Mouse (Mus musculus): Measurements from ENCODE around the gene Kpna7. TPM values are rescaled to one million over a fixed set of nuclear protein-coding genes. Genes with fewer than 3 reads are reported as not detected.

Kpna7 gene
- polyA plus RNA-seq, 3 experiments from 2014 or later, result not detected

DNA sequence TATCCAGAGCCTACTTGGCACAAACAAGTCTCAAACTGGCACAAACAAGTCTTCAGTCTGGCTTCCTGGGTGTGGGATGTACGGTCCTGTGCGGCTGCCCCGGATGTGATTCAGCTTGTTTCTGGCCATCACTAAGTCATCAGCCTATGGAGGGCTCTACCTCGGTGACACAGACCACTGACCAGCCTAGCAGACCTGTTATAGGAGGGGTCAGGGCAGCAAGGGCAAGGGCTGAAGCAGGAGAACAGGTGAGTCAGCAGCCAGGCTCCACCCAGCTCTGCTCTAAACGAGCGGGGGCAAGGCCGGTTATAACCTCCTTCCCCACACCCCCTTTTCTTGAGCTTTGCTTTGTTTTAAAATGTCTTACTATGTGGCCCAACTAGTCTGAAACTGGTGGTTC is 129.4 kb downstream of the Kpna7 start:
- ATAC-seq, result no peak

DNA sequence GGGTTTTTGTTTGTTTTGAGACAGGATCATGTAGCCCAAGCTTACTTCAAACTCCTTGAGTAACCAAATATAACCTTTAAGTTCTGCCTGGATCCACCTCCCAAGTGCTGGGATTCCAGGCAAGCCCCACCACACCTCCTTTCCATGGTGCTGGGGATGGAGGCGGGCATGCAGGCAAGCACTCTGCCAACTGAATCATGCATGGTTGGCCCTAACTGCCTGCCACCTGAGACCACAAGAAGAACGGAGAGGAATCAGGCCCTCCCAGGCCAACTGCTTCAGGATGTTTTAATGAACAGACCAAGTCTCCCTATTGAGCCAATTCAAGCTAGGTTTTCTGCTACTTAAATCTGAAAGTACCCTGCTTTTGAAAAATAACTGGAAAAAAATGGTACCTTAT is 131.2 kb downstream of the Kpna7 start:
- ATAC-seq, result no peak

DNA sequence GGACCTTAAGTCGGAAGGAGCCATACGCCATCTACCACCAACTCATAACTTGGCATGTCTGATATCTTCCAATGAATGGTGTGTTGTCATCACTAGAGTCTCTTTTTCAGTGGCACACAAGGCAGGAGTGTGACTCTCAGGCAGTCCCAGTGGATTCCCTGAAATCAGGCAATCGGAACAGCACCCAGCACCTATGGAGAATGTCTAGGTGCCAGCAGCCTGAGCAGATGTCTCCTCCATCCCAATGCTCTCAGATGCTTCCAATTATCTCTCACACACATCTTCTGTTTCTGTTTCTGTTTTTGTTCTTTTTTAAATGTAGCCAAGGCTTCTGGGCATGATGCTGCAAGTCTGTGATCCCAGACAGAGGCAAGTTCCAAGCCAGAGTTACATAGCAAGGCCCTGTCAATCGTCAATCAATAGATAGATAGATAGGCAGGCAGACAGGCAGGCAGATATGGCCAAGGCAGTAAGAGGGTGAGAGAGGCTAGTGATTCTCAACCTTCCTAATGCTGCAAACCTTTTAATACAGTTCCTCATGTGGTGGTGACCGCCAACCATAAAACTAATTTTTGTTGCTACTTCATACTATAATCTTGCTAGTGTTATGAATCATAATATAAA is 133.3 kb downstream of the Kpna7 start:
- ATAC-seq, result no peak

DNA sequence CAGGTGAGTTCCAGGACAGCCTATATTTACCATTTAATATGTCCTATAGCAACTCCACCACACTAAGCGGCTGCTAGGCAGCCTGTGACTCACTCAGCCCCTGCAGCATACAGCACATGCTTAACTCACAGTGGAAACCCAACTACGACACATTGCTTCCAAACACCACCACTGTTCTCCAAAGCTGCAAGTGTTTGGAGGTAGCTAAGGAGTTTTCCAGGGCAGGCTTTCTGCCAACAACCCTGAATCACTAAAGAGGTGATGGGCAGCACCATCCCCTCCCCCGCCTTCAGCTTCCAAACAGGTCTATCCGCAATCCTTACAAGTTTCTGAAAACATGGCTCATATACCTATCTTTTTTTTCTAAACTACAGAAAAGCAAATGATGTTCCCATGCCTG is 134.0 kb downstream of the Kpna7 start:
- ATAC-seq, result no peak

DNA sequence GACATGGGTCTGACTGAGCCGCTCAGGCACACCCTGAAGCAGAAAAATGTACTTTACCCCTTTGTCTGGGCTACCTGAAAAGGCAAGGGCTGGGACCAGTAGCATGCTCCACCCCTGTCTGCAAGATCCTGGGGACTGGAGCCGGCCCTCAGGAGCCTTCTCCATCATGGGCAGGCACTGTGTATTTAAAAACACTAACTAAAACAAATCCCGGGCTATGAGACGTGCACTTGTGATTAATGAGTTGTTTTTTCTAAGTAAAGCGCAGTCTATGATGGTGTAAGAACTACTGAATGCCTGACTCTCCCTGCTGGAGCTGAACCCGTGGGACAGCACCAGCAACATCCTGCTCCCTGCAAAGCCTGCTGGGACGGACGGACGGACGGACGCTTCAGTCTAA is 135.4 kb downstream of the Kpna7 start:
- no peak for ATAC-seq

DNA sequence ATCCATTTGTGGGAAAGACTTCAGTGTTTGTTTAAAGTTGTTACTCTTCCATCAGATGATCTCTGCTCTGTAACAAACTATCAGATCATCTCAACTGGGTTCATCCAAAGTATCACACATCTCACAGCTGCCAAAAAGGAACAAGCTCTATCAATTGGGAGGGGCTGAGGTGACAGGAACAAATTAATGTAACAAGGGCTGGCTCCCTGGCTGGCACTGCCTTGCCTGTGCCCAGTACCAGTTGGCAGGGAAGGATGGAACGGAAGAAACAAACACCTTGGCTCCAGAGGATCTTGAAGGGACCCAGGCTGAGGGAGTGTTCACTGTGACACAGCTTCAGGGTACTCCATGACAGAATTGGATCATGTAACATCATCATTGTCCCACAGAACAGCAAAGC is 135.8 kb downstream of the Kpna7 start:
- no peak for ATAC-seq

DNA sequence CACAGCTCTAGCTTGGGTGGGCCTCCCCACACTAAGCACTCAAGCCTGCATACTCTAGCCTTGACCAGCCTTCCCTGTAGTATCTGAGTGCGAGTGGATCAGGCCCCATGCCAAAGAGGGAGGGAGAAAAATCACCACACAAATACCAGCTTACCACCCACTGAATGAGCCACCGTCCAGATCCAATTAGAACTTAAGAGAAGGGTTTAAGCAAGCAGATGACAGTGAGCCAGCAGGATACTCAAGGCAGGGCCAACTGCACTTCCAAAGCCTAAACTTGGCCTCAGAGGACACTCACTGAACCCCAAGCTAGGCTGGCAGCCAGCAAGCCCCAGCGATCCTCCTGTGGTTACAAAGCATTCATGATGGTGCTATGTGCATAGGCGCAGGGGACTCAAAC is 137.8 kb downstream of the Kpna7 start:
- ATAC-seq, result no peak

DNA sequence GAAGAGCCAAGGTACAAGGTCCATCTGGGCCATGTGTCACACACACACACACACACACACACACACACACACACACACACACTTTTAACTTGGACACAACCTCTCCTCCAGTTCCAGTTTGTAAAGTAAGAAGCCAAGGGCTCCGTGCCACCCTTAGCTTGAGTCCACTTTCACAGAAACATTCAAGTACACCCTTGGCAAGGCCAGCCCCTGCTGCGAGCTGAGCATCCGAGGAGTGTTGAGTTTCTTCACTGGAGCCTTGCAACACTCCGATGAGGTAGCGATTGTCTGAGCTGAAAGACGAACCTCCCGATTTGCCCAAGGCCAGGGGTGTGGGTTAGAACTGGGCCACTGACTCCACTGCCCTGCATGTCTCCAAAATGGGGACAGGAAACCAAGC is 138.9 kb downstream of the Kpna7 start:
- no peak for ATAC-seq

DNA sequence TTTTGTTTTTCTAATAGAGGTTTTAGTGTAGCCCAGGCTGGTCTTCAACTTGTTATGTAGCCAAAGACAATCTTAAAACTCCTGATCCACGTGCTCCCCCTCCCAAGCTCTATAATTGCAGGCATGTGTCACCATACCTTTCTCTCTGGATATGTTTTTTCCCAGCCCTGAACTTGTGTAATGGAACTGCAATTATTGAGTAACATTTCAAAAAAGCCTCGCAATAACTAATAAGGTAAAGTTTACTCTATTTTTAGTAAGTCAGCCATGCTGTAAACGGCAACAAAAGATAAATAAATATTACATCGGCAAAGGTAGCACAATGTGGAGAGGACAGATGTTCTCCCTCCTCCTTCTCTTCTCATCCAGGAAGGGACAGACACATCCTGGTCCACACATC is 139.5 kb downstream of the Kpna7 start:
- ATAC-seq, result no peak

DNA sequence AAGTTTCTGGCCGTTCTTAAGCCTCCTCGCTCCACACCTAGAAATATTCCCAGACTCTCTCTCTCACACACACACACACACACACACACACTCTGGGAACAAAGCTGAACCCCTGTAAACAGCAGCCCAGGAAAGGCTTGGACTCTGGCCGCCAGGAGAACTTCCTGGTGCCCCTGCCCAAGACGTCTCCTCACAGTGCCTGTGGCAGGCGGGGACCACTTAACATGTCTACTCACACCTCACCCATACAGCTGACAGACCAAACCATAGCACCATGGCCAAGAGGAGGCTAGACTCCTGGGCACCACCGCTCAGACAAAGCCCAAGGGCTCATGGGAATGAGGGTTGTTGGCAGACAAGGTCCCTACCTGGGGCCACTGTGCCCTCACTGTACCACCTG is 140.5 kb downstream of the Kpna7 start:
- ATAC-seq, result no peak

DNA sequence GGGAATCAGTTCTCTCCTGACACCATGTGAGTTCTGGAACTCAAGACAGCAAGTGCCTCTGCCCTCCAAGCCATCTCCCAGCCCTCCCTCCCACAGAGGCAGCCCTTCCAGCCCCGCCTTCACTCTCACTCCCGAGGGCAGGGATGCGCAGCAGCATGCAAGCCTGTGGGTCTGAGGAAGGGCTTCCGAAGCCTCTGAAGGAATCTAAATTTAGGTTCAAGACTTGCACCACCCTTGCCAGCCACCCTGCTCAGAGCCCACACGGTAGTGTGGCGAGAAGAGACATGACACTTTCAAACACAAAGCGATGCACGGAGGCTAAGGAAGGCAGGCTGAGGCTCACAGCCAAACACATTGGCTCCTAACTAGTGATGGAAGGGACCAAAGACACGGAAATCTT is 141.4 kb downstream of the Kpna7 start:
- ATAC-seq, result no peak

DNA sequence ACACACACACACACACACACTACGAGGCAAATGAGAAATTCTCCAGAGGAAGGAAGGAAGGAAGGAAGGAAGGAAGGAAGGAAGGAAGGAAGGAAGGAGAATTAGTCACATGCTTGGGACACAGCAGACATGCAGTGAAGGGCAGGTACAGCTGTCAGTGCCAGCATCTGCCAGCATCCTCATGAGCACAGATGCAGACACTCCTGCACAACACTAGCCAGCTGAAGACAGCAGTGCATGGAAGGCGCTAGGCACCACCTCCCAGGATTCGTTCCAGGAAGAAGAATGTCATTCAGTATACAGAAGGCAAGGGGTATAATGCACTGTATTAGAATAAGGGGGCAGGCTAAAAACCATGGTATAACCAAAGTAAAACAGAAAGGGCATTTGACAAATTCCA is 142.9 kb downstream of the Kpna7 start:
- ATAC-seq, result no peak

DNA sequence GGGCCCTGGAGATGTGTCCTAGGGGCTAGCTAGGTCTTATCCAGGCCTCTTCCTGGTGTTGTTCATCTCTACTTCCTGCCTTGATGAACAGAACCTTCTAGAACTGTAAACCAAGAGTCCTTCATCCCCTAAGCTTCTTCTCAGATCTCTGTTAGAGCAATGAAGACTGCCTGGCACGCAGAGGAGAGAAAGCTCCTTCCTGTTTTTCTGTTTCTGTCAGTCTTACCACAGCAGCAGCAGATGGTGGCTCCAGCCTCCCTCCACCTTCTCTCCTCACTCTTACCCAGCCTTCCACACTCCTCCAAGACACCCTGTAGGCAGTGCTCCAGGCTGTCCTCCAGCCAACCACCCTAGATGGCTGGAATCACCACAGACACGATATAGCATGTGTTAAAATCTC is 146.5 kb downstream of the Kpna7 start:
- ATAC-seq, result peak; percentile 67

Other genes starting within 250 kb of the Kpna7 start
- gene Smurf1, start 118.2 kb downstream of the Kpna7 start, polyA plus RNA-seq (2017; shearing (Covaris generic)), result 1 to 10 TPM; 2.7 to 6.8 (median 5.4) TPM
- gene Gm4871, start 51.3 kb downstream of the Kpna7 start, polyA plus RNA-seq (2017; shearing (Covaris generic)), result not detected
- gene 1700018F24Rik, start 41.0 kb downstream of the Kpna7 start, polyA plus RNA-seq (2017; shearing (Covaris generic)), result not detected
- 10 to 100 TPM; 86.2 to 96.6 (median 91.8) TPM for gene Arpc1a, start 200 bp downstream of the Kpna7 start, polyA plus RNA-seq (2017; shearing (Covaris generic))
- 1,000 to 10,000 TPM in 1 of 3 experiments, 100 to 1,000 TPM in 2; 806 to 1,201 (median 880) TPM for gene Arpc1b, start 30.2 kb upstream of the Kpna7 start, polyA plus RNA-seq (2017; shearing (Covaris generic))
- gene Pdap1, start 56.2 kb upstream of the Kpna7 start, polyA plus RNA-seq (2017; shearing (Covaris generic)), result 10 to 100 TPM; 34.4 to 55.2 (median 47.9) TPM
- 100 to 1,000 TPM; 114 to 119 (median 115) TPM for gene Bud31, start 56.3 kb upstream of the Kpna7 start, polyA plus RNA-seq (2017; shearing (Covaris generic))
- gene Ptcd1, start 83.1 kb upstream of the Kpna7 start, polyA plus RNA-seq (2017; shearing (Covaris generic)), result 10 to 100 TPM; 10.5 to 15.2 (median 13.2) TPM
- 10 to 100 TPM; 11.7 to 18.4 (median 15.5) TPM for gene Cpsf4, start 83.2 kb upstream of the Kpna7 start, polyA plus RNA-seq (2017; shearing (Covaris generic))
- 100 to 1,000 TPM; 377 to 453 (median 389) TPM for gene Atp5j2, start 108.0 kb upstream of the Kpna7 start, polyA plus RNA-seq (2017; shearing (Covaris generic))
- 10 to 100 TPM; 13.9 to 23.1 (median 20.1) TPM for gene Zkscan14, start 117.8 kb upstream of the Kpna7 start, polyA plus RNA-seq (2017; shearing (Covaris generic))
- gene Zkscan5, start 120.5 kb upstream of the Kpna7 start, polyA plus RNA-seq (2017; shearing (Covaris generic)), result 1 to 10 TPM; 4.1 to 7.6 (median 6.7) TPM
- 10 to 100 TPM; 59.4 to 73.3 (median 59.6) TPM for gene Zfp655, start 147.7 kb upstream of the Kpna7 start, polyA plus RNA-seq (2017; shearing (Covaris generic))
- under 1 TPM; 0.44 to 0.53 (median 0.49) TPM for gene Zscan25, start 196.5 kb upstream of the Kpna7 start, polyA plus RNA-seq (2017; shearing (Covaris generic))